Mouse (Mus musculus): Measurements from ENCODE around the gene Atf7. TPM values are rescaled to one million over a fixed set of nuclear protein-coding genes. Genes with fewer than 3 reads are reported as not detected.
A peak's percentile ranks its signal among the peaks of the same experiment; 100 is the strongest.

Gene Atf7
- total and polyA plus RNA-seq, 3 experiments, result 6.7 to 31.9 (median 8.6) TPM

GRCm38 (mm10) chr15:102510590-102511284 is 114.5 kb downstream of the Atf7 start (continued):
- TF ChIP-seq CHD2 (IDR thresholded peaks at IDR 0.05; ENCODE audit: low read length) (peak; percentile 69; the same call in 1 of the 2 replicates), GABPA (IDR thresholded peaks at IDR 0.05; ENCODE audit: insufficient replicate concordance, low read depth, low read length) (no peak), MXI1 (IDR thresholded peaks at IDR 0.05; ENCODE audit: low read depth, low read length) (peak; percentile 89), TCF12 (IDR thresholded peaks at IDR 0.05; ENCODE audit: low read depth, low read length) (no peak), ZKSCAN1 (IDR thresholded peaks at IDR 0.05; ENCODE audit: borderline replicate concordance, low read depth, low read length) (no peak), BHLHE40 (IDR thresholded peaks at IDR 0.05; ENCODE audit: low read depth, low read length) (peak; percentile 92), ZMIZ1 (IDR thresholded peaks at IDR 0.05; ENCODE audit: low read depth, low read length) (no peak), RAD21 (IDR thresholded peaks at IDR 0.05; ENCODE audit: low read depth, low read length) (no peak)

- no peaks in the 10 kb centered on the region for H3K9me3 ChIP-seq (replicated peaks; ENCODE audit: low read length)
- peaks cover 21 to 48% of the 10 kb centered on the region in 2 experiments for H3K4me1 ChIP-seq (ENCODE audit: control insufficient read depth in 1 of 2, insufficient read depth in 2 of 2)
- no peaks in the 10 kb centered on the region for H3K79me2 ChIP-seq (replicated peaks; ENCODE audit: control insufficient read depth, extremely low read depth, insufficient read depth, poor library complexity, severe bottlenecking)
- H3K27me3 ChIP-seq (replicated peaks), result no peaks in the 10 kb centered on the region
- dilution Hi-C loops (cut with MboI; ENCODE audit: extremely low pct_ligation_motif_present, extremely low pct_unique_long_range_greater_than_20kb, low sequenced_read_pairs) (no loop called here), in situ Hi-C loops (cut with MboI; ENCODE audit: low pct_ligation_motif_present, low pct_unique_long_range_greater_than_20kb, low sequenced_read_pairs) (no loop called here)
- H3K9ac ChIP-seq (ENCODE audit: insufficient read depth, low read depth), result peak overlapping the region; percentile 52
- H3K4me2 ChIP-seq (ENCODE audit: insufficient read depth, low read depth, poor library complexity, severe bottlenecking), result peak overlapping the region; percentile 94
- peaks cover 3 to 18% of the 10 kb centered on the region in 2 experiments for H3K36me3 ChIP-seq (replicated peaks in 1 of 2; ENCODE audit: control insufficient read depth in 1 of 2, insufficient read depth in 1 of 2, low read length in 1 of 2)
- no peak overlapping the region for H3K27ac ChIP-seq (ENCODE audit: insufficient read depth, low read depth)
- DNase-seq (ENCODE audit: extremely low read depth), result no peak
- TF ChIP-seq MAX (IDR thresholded peaks at IDR 0.05; ENCODE audit: low read length) (0 out of 2 replicates have a peak, but pooled peaks have one; percentile 0), USF1 (IDR thresholded peaks at IDR 0.05; ENCODE audit: low read depth, low read length) (no peak)
- peak overlapping the region; percentile 8 to 74 (median 40) for H3K4me3 ChIP-seq (replicated peaks in 1 of 3; ENCODE audit: low read depth in 2 of 3, low read length in 2 of 3, poor library complexity in 1 of 3)
Measured at GRCm38 (mm10) chr15:102510110-102510509, 115.2 kb downstream of the Atf7 start.

- H3K36me3 ChIP-seq (replicated peaks in 1 of 2; ENCODE audit: control insufficient read depth in 1 of 2, insufficient read depth in 1 of 2, low read length in 1 of 2), result peaks cover 19 to 35% of the 10 kb centered on the region in 2 experiments
- dilution Hi-C loops (cut with MboI; ENCODE audit: extremely low pct_ligation_motif_present, extremely low pct_unique_long_range_greater_than_20kb, low sequenced_read_pairs), result no loop called here
- in situ Hi-C loops (cut with MboI; ENCODE audit: low pct_ligation_motif_present, low pct_unique_long_range_greater_than_20kb, low sequenced_read_pairs), result no loop called here
- no peaks in the 10 kb centered on the region for H3K79me2 ChIP-seq (replicated peaks; ENCODE audit: control insufficient read depth, extremely low read depth, insufficient read depth, poor library complexity, severe bottlenecking)
- no peak for TF ChIP-seq USF1 (IDR thresholded peaks at IDR 0.05; ENCODE audit: low read depth, low read length)
- no peak for TF ChIP-seq MYC (IDR thresholded peaks at IDR 0.05; ENCODE audit: low read depth, low read length)
- no peak for TF ChIP-seq GABPA (IDR thresholded peaks at IDR 0.05; ENCODE audit: insufficient replicate concordance, low read depth, low read length)
- no peak for TF ChIP-seq TCF12 (IDR thresholded peaks at IDR 0.05; ENCODE audit: low read depth, low read length)
- TF ChIP-seq USF2 (conservative IDR thresholded peaks at IDR 0.05; ENCODE audit: low read depth, low read length), result no peak
- TF ChIP-seq JUN (IDR thresholded peaks at IDR 0.05; ENCODE audit: insufficient read depth, low read depth, low read length), result no peak
- no peak for TF ChIP-seq CTCF (conservative IDR thresholded peaks at IDR 0.05 in 1 of 2, IDR thresholded peaks at IDR 0.05 in 1 of 2; ENCODE audit: low read depth in 2 of 2, low read length in 2 of 2)
- peak; percentile 5; the same call in 1 of the 2 replicates for TF ChIP-seq POLR2AphosphoS2 (IDR thresholded peaks at IDR 0.05; ENCODE audit: low read depth, low read length)
- DNase-seq (ENCODE audit: extremely low read depth), result no peak
- H3K9me3 ChIP-seq (replicated peaks; ENCODE audit: low read length), result no peaks in the 10 kb centered on the region
- no peak overlapping the region for H3K27ac ChIP-seq (ENCODE audit: insufficient read depth, low read depth)
- H3K4me1 ChIP-seq (ENCODE audit: control insufficient read depth in 1 of 2, insufficient read depth in 2 of 2), result peaks cover 21 to 42% of the 10 kb centered on the region in 2 experiments
- no peak overlapping the region for H3K4me2 ChIP-seq (ENCODE audit: insufficient read depth, low read depth, poor library complexity, severe bottlenecking)
- no peak overlapping the region for H3K4me3 ChIP-seq (replicated peaks in 1 of 3; ENCODE audit: low read depth in 2 of 3, low read length in 2 of 3, poor library complexity in 1 of 3)
- no peak overlapping the region for H3K9ac ChIP-seq (ENCODE audit: insufficient read depth, low read depth)
- no peaks in the 10 kb centered on the region for H3K27me3 ChIP-seq (replicated peaks)
Measured at GRCm38 (mm10) chr15:102508336-102508735, 116.9 kb downstream of the Atf7 start.

Data from CH12.LX (cell line).